Mouse (Mus musculus) stomach, embryonic 15.5 days (tissue): Measurements from ENCODE around the gene Dexi. TPM values are rescaled to one million over a fixed set of nuclear protein-coding genes. Genes with fewer than 3 reads are reported as not detected.

Experiments used
- ATAC-seq: fragments of 200-750 bp; cut with Nextera tagmentation; 2 replicates; pipeline ENCODE4 v1.8.0; 2017; ENCODE audit warnings: low read depth, moderate number of reproducible peaks, moderate TSS enrichment; ENCODE audit not compliant: insufficient read depth, low FRiP score
- H3K27ac ChIP-seq: fragments of 300-500 bp; sonication (generic); 2 replicates; pipeline ENCODE4 v1.5.1; 2015; ENCODE audit warnings: mild to moderate bottlenecking, inconsistent platforms
- H3K27me3 ChIP-seq: fragments of 300-500 bp; sonication (generic); replicated peaks from 2 replicates; pipeline ENCODE4 v1.6.1; 2015; ENCODE audit warnings: inconsistent platforms
- H3K36me3 ChIP-seq: fragments of 300-500 bp; sonication (generic); 2 replicates; pipeline ENCODE4 v1.6.1; 2015; ENCODE audit warnings: inconsistent platforms
- H3K4me1 ChIP-seq: fragments of 300-500 bp; sonication (generic); 2 replicates; pipeline ENCODE4 v1.6.1; 2015; ENCODE audit warnings: inconsistent platforms
- H3K4me2 ChIP-seq: fragments of 300-500 bp; sonication (generic); 2 replicates; pipeline ENCODE4 v1.6.1; 2015; ENCODE audit warnings: mild to moderate bottlenecking, inconsistent platforms
- H3K4me3 ChIP-seq: fragments of 300-500 bp; sonication (generic); replicated peaks from 2 replicates; pipeline ENCODE4 v1.5.1; 2015; ENCODE audit warnings: inconsistent platforms
- H3K9ac ChIP-seq: fragments of 300-500 bp; sonication (generic); 2 replicates; pipeline ENCODE4 v1.6.1; 2015; ENCODE audit warnings: inconsistent platforms
- H3K9me3 ChIP-seq: fragments of 300-500 bp; sonication (generic); 2 replicates; pipeline ENCODE4 v1.6.1; 2016; ENCODE audit warnings: inconsistent platforms
- WGBS: fragments of 180-500 bp; shearing (Covaris S2); methylation state at CpG from one replicate; pipeline ENCODE4 v1.1.7; 2015; 5-methylcytosine and 5-hydroxymethylcytosine counted together
- polyA plus RNA-seq: library from polyadenylated mRNA; unstranded; fragments of >200 nt; fragmentation: Nextera tagmentation; extraction: Ambion mirVana; gene quantifications from 2 replicates; pipeline ENCODE4 v1.2.1, GENCODE M21; 2015

Dexi gene
- polyA plus RNA-seq, 1 experiment from 2014 or later, result 22.2 TPM

- peak; percentile 71; the same call in 1 of the 2 replicates for ATAC-seq
- no peaks in the 10 kb centered on the region for H3K4me1 ChIP-seq
- H3K4me3 ChIP-seq, result no peak overlapping the region
- H3K27ac ChIP-seq, result no peak overlapping the region
- H3K27me3 ChIP-seq, result no peaks in the 10 kb centered on the region
- no peak overlapping the region for H3K9ac ChIP-seq
- 30% methylated on average over 4 of the region's 4 CpGs for WGBS
- no peaks in the 10 kb centered on the region for H3K9me3 ChIP-seq
- no peak overlapping the region for H3K4me2 ChIP-seq
- H3K36me3 ChIP-seq, result peaks cover 6% of the 10 kb centered on the region; the same call in 1 of the 2 replicates
These were observed 22.5 kb upstream of the Dexi start for GRCm38 (mm10) chr16:10565278-10565885.

- Histone ChIP-seq H3K36me3 (0 out of 2 replicates have a peak, but pooled peaks cover 2% of the 10 kb centered on the region), H3K27ac (no peak overlapping the region), H3K27me3 (no peaks in the 10 kb centered on the region), H3K4me1 (no peaks in the 10 kb centered on the region), H3K4me3 (no peak overlapping the region), H3K9me3 (no peaks in the 10 kb centered on the region), H3K4me2 (no peak overlapping the region), H3K9ac (no peak overlapping the region)
- 82% methylated on average over 8 of the region's 8 CpGs for WGBS
- ATAC-seq, result no peak
These were observed 17.1 kb upstream of the Dexi start for GRCm38 (mm10) chr16:10559991-10560390.

DNA sequence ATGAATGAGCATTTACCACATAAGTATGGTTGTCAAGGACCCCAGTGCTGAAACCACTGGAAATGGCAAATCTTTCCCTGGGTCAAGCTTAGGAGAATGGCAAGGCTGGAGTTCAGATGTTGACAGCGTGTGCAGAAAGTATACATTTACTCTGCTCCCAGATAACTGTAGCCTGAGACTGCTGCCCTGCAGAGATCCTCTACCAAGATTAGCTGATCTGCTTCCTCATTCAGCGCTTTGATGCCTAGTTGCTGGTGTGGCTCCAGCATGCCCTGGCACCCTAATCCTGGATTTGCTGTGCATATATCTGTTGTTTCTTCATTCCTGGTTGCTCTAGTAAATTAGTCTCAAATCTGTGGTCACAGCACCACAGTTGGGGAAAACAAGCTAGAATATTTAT lies 11.0 kb upstream of the Dexi start:
- Histone ChIP-seq H3K36me3 (no peaks in the 10 kb centered on the region), H3K4me1 (no peaks in the 10 kb centered on the region), H3K4me2 (no peak overlapping the region), H3K4me3 (no peak overlapping the region), H3K9ac (no peak overlapping the region), H3K27me3 (no peaks in the 10 kb centered on the region), H3K27ac (no peak overlapping the region), H3K9me3 (no peaks in the 10 kb centered on the region)
- ATAC-seq, result no peak
- WGBS, result 73% methylated on average over 2 of the region's 2 CpGs

- ATAC-seq, result no peak
- Histone ChIP-seq H3K27ac (no peak overlapping the region), H3K4me2 (no peak overlapping the region), H3K4me3 (no peak overlapping the region), H3K36me3 (no peaks in the 10 kb centered on the region), H3K9ac (no peak overlapping the region), H3K4me1 (peaks cover 4% of the 10 kb centered on the region; the same call in 1 of the 2 replicates), H3K9me3 (no peaks in the 10 kb centered on the region), H3K27me3 (no peaks in the 10 kb centered on the region)
- 72% methylated on average over 4 of the region's 4 CpGs for WGBS
These were observed 8.7 kb upstream of the Dexi start for GRCm38 (mm10) chr16:10551592-10551991.

GRCm38 (mm10) chr16:10549600-10549999 lies 6.7 kb upstream of the Dexi start:
- H3K9me3 ChIP-seq, result no peaks in the 10 kb centered on the region
- H3K27ac ChIP-seq, result no peak overlapping the region
- H3K4me3 ChIP-seq, result no peak overlapping the region
- no peaks in the 10 kb centered on the region for H3K27me3 ChIP-seq
- H3K4me2 ChIP-seq, result no peak overlapping the region
- ATAC-seq, result no peak
- no peaks in the 10 kb centered on the region for H3K36me3 ChIP-seq
- WGBS, result 77% methylated on average over 2 of the region's 2 CpGs
- H3K9ac ChIP-seq, result no peak overlapping the region
- H3K4me1 ChIP-seq, result peaks cover 14% of the 10 kb centered on the region

DNA sequence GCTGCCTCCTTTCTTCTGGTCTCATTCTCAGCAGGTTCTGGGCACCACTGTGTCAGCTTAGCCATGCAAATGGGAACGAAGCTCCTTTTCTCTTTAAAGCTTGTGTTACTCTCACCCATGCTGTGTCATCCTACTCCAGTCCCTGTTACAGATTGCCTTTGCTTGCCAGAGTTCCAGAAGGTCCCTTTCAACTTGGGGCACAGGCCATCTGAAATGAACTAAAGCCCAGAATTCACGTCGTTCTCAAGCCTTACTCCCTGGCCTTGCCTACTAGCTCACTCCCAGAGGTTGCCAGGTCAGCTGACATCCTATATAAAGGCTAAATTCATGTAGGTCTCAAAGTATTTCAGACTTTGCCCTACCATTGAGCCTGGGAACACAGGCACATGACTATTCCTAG lies 6.1 kb upstream of the Dexi start:
- Histone ChIP-seq H3K4me3 (no peak overlapping the region), H3K27me3 (no peaks in the 10 kb centered on the region), H3K36me3 (no peaks in the 10 kb centered on the region), H3K27ac (no peak overlapping the region), H3K9ac (no peak overlapping the region), H3K9me3 (no peaks in the 10 kb centered on the region), H3K4me1 (peaks cover 14% of the 10 kb centered on the region), H3K4me2 (no peak overlapping the region)
- WGBS, result 64% methylated on average over 3 of the region's 3 CpGs
- no peak for ATAC-seq

- Histone ChIP-seq H3K9me3 (no peaks in the 10 kb centered on the region), H3K27me3 (no peaks in the 10 kb centered on the region), H3K4me3 (0 out of 2 replicates have a peak overlapping the region, but pooled peaks have one; percentile 89), H3K4me2 (no peak overlapping the region), H3K27ac (no peak overlapping the region), H3K9ac (no peak overlapping the region), H3K36me3 (no peaks in the 10 kb centered on the region), H3K4me1 (peaks cover 14% of the 10 kb centered on the region)
- ATAC-seq, result no peak
- 49% methylated on average over 3 of the region's 3 CpGs for WGBS
These were observed 4.0 kb upstream of the Dexi start for GRCm38 (mm10) chr16:10546865-10547264.

DNA sequence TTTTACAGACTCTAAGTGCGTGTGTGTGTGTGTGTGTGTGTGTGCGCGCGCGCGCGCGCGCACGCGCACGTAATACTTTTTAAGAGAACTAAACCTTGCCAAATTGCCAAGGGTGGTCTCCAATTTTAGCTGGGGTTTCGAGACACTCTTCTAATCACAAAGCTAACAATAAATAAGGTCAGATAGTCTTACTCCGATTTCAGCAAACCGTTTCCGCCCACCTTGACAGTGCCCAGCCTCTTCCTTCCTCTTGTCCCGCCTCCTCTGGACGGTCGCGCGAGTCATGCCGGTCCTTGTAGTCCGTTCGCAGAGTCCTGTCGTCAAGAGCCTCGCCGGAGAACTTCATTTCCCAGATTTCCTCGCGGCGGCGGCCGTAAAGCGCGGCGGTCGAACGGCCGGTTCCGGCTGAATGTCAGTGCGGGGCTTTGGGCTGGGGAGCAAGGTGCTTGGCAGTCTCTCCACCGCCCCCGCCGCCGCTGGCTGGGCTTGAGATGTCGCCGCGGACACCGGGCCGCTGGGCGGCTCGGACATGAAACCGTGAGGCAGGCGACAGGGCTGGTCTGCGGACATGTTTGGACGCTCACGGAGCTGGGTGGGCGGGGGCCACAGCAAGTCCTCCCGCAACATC lies 2.3 kb upstream of the Dexi start, which contains the start of gene Clec16a:
Gene Clec16a, plus strand, starts transcription at position 345 of the 628 bp plus-strand sequence.
- under 1% methylated on average over 58 of the region's 58 CpGs for WGBS
- Histone ChIP-seq H3K9ac (peak within 1 kb of the TSS; percentile 72), H3K4me3 (peak within 1 kb of the TSS; percentile 89), H3K9me3 (no peaks in the 10 kb centered on the region), H3K36me3 (no peaks in the 10 kb centered on the region), H3K27ac (peak within 1 kb of the TSS; percentile 64; the same call in 1 of the 2 replicates), H3K27me3 (no peaks in the 10 kb centered on the region), H3K4me1 (peaks cover 27% of the 10 kb centered on the region), H3K4me2 (peak within 1 kb of the TSS; percentile 89)
- ATAC-seq, result peak; percentile 88

DNA sequence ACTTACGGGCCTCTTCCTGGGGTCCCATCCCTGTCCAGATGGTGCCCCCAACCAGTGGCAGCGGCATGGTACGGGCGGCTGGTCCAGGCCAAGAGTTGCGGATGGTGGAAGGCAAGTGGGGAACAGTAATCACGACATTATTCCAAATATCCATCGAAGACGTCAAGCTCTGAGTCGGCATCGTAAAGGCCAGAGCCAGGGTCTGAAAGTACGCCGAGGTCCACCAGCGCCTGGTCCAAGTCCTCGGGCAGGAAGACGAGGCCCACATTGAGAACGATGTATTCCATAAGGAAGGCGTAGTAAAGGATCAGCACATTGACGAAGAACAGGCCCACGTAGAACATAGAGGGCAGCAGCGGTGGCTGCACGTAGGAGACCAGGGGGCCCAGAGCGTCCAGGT lies 588 bp downstream of the Dexi start:
- H3K4me2 ChIP-seq, result peak overlapping the region; percentile 80
- no peaks in the 10 kb centered on the region for H3K9me3 ChIP-seq
- no peak for ATAC-seq
- H3K4me3 ChIP-seq, result peak overlapping the region; percentile 78
- 4% methylated on average over 22 of the region's 22 CpGs for WGBS
- peak overlapping the region; percentile 91 for H3K27ac ChIP-seq
- H3K4me1 ChIP-seq, result peaks cover 34% of the 10 kb centered on the region
- H3K36me3 ChIP-seq, result no peaks in the 10 kb centered on the region
- H3K9ac ChIP-seq, result peak overlapping the region; percentile 95
- H3K27me3 ChIP-seq, result no peaks in the 10 kb centered on the region

DNA sequence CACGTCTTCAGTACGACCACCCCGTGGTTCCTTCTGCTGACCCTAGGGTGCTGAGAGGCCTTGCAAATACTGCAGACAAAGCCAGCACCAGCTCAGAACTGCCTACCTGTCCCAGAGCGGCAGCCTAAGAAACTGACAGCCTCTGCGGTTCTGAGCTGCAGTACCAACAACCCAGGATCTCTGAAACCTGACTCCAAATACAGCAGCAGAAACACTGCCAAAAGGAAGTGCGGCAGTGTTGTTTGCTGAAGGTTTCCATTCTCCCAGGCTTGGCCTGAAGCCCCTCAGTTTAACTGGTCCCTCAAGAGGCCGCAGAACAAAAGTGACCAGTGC lies 1.3 kb downstream of the Dexi start:
- H3K4me2 ChIP-seq, result peak overlapping the region; percentile 80
- peaks cover 30% of the 10 kb centered on the region for H3K4me1 ChIP-seq
- H3K27me3 ChIP-seq, result no peaks in the 10 kb centered on the region
- H3K9ac ChIP-seq, result peak overlapping the region; percentile 17; the same call in 1 of the 2 replicates
- peak overlapping the region; percentile 91; the same call in 1 of the 2 replicates for H3K27ac ChIP-seq
- H3K9me3 ChIP-seq, result no peaks in the 10 kb centered on the region
- H3K36me3 ChIP-seq, result no peaks in the 10 kb centered on the region
- H3K4me3 ChIP-seq, result peak overlapping the region; percentile 78
- WGBS, result 16% methylated on average over 7 of the region's 7 CpGs
- no peak for ATAC-seq

DNA sequence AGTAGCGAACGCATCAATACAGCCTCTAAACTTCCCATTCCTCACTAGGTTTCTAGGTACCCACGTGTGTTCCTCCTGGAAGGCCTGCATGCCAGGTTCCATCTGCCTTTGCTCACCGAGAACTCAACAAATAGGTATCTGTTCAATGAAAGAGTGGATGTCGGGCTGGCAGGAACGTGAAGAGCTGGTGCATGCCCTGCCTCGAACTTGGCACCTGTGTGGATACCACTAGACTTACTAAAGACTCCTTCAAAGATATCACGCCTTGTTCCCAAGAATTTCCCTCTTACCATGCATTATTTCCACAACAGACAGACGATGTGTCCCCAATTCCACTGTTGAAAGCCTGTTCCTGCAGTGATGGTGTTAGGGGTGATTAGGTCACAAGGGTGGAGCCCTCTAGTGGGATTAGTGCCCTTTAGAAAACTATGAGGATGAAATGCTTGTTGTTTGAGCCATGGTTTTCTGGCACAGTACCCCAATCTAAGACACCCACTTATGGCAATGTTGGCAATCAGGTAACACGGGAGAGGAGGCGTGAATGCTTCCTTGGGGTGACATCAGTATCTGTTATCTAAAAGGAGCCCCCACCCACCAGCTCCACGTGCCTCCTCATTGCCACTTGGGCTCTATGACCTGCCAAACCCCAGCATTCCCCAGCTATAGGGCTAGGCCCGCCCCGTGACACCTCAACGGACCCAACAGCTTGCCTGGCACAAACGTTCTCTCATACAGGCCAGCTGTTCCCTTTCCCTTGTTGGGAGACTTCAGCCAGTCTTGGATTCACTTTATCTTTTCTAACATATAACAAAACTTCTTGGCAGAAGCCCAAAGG lies 1.9 kb downstream of the Dexi start:
- no peak for ATAC-seq
- Histone ChIP-seq H3K36me3 (no peaks in the 10 kb centered on the region), H3K9me3 (no peaks in the 10 kb centered on the region), H3K9ac (peak overlapping the region; percentile 17; the same call in 1 of the 2 replicates), H3K4me2 (peak overlapping the region; percentile 80), H3K4me1 (peaks cover 24% of the 10 kb centered on the region), H3K27ac (peak overlapping the region; percentile 91; the same call in 1 of the 2 replicates), H3K27me3 (no peaks in the 10 kb centered on the region), H3K4me3 (peak overlapping the region; percentile 78)
- 63% methylated on average over 16 of the region's 16 CpGs for WGBS

- H3K27me3 ChIP-seq, result no peaks in the 10 kb centered on the region
- peaks cover 21% of the 10 kb centered on the region for H3K4me1 ChIP-seq
- H3K27ac ChIP-seq, result no peak overlapping the region
- H3K9ac ChIP-seq, result no peak overlapping the region
- H3K9me3 ChIP-seq, result no peaks in the 10 kb centered on the region
- H3K4me2 ChIP-seq, result no peak overlapping the region
- WGBS, result 69% methylated on average over 3 of the region's 3 CpGs
- H3K36me3 ChIP-seq, result 0 out of 2 replicates have a peak, but pooled peaks cover 4% of the 10 kb centered on the region
- H3K4me3 ChIP-seq, result no peak overlapping the region
- no peak for ATAC-seq
These were observed 5.9 kb downstream of the Dexi start for GRCm38 (mm10) chr16:10536961-10537360.
